Mouse (Mus musculus) c-Kit-negative CD71-positive TER-119-positive erythroid progenitor cells, embryonic 14.5 days (primary cell): ENCODE measurements around the gene Rad51b.

Experiments
- DNase-seq: peaks from one replicate; pipeline ENCODE4 v3.0.0-alpha.2; 2013; ENCODE audit warnings: low read depth, low spot score

Rad51b gene

GRCm38 (mm10) chr12:79731905-79732304 is 434.8 kb downstream of the Rad51b start:
- DNase-seq, result no peak

GRCm38 (mm10) chr12:79732355-79733115 is 435.5 kb downstream of the Rad51b start:
- no peak for DNase-seq

DNA sequence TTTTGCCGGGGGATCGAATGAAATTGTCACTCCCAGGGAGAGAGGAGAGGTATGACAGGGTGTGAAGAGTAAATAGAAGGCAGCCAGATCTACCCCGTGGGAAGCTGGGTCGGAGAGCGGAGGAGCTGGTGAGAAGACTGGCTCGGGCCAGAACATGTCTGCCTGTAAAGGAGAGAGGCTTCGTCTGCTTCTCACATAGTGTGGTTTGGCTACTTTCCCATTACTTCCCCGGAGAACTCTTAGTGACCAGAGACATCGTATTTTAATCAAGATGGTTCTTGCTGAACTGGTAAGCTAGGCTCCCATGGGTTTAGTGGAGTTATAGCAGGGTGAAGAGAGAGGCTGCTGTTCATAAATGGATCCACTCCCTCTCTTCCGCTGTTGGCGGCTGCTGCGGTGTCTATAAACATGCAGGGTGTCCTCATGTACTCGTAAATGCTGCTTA is 438.3 kb downstream of the Rad51b start:
- DNase-seq, result no peak

DNA sequence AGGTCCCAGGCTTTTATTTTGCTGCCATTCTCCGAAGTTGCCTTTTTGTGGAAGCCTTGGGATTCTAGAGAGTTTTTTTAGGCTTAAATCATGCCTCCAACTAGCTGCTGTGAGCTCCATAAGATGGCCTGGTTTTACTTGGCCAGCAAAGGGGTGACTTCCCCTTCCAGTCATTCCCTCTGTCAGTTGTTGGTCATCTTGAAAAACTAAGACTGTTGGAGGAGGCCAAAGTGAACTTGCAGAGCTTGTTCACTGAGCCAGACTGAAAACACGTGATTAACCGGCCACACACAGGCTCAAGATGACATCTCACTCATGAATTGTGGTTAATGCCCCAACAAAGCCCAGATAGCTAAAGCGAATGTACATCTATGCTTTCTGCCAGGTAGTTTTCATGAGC is 438.8 kb downstream of the Rad51b start:
- DNase-seq, result no peak

GRCm38 (mm10) chr12:79738700-79739099 is 441.6 kb downstream of the Rad51b start:
- no peak for DNase-seq

DNA sequence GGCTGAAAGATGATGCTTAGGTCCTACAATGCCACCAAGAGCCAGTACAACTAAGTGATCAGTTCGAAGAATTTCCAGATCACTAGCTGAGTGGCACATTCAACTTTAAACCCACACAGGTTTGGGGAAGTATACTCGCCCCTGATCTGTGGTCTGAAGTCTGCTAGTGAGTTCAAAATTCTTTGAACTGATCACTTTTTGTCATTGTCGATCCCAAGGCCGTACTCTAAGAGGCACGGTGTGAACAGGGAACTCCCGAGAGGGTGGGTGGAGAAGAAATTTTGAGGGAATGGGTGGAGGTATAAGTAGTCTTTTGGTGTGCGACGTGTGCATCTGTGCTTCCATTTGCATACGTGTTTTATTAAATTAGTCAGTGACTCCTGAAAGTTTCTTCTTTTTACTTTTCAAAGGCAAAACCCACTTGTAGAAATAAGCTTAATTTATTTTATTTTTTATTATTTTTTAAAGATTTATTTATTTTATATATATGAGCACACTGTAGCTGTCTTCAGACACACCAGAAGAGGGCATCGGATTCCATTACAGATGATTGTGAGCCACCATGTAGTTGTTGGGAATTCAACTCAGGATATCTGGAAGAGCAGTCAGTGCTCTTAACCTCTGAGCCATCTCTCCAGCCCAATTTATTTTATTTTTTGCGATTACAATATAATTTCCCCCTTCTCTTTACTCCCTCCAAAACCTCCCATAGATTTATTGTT is 443.0 kb downstream of the Rad51b start:
- DNase-seq, result no peak

DNA sequence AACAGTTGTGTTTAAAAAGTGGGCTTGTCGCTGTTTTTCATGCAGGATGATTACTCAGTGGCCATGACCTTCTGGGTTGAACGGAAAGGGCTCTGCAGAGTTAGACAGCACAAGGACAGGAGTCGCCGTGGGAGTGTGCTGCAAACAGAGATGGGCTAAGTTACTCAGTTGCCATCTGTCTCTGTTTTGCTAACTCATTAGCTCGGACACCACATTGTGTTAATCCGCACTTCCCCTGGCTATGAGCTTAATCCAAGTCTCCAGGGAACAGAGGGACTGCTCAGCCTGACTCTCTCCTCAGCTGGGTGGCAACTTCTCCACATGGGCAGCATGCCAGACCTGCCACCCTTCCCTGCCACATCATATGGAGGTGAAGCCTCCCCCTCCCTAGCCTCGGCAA is 445.1 kb downstream of the Rad51b start:
- no peak for DNase-seq

GRCm38 (mm10) chr12:79744131-79744530 is 447.0 kb downstream of the Rad51b start:
- no peak for DNase-seq

DNA sequence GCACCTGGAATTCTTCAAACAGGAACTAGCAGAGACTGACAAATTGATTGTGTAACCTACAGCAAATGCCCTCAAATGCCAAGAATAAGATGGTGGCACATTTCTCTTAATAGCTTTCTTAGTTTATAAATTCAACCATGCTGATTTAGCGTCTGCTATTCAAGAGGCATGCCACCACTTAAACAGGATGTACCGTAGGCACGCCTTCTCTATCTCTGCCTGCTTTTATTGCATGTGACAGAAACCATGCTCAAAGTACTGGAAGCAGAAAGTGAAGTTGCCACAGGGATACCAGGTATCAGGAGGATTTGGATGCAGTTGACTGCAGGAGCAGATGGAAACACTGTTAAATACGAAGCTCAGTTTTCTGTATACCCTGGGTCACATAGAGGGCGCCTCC is 448.1 kb downstream of the Rad51b start:
- DNase-seq, result no peak

DNA sequence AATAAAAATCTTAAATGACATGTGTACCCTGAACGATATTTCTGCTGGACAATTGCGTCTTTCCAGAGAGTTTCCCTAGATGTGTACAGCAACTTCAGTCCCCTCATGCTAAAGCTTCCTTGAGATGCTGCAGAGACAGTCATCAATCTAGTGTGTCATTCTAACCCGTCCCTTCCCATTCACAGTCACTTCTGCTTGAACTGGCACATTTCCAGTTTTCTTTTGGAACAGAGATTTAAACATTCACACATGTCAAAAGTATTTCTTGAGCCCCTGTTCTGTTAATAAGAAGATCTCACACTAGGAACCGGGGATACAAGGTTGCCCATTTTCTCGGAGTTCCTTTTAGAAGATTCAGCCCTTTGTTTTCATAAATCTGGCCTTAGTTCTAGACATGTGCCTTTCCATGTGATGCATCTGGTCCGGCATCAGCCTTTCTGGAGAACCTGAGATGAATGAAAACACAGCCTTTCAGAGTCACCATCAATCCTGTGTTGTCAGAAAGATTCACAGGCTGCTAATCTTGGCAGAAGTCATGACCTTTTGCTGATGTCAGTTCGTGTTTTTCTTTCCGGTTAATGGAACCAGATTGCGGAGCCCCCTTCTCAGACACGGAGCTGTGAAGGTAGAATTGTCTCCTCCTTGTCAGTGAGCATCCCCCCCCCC is 448.9 kb downstream of the Rad51b start:
- no peak for DNase-seq

- DNase-seq, result no peak
Measured at GRCm38 (mm10) chr12:79747541-79747940, 450.5 kb downstream of the Rad51b start.

DNA sequence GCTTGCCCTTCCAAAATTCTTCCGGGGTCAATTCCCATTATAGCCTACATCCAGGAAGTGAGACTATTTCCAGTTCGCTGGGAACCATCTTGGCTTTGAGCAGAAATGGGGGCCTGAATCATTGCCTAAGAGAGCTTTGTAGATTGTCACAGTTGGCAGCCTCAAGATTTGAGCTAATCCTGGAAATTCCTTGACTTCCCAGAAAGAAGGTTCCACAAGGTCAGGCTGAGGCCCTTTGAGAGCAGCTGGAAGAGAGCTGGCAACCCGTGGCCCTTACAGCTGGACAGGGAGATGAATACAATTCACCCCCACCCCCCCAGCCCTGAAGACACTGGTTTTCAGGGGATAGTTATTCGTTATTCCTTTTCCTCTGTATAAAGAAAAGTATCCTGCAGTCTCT is 451.8 kb downstream of the Rad51b start:
- no peak for DNase-seq

DNA sequence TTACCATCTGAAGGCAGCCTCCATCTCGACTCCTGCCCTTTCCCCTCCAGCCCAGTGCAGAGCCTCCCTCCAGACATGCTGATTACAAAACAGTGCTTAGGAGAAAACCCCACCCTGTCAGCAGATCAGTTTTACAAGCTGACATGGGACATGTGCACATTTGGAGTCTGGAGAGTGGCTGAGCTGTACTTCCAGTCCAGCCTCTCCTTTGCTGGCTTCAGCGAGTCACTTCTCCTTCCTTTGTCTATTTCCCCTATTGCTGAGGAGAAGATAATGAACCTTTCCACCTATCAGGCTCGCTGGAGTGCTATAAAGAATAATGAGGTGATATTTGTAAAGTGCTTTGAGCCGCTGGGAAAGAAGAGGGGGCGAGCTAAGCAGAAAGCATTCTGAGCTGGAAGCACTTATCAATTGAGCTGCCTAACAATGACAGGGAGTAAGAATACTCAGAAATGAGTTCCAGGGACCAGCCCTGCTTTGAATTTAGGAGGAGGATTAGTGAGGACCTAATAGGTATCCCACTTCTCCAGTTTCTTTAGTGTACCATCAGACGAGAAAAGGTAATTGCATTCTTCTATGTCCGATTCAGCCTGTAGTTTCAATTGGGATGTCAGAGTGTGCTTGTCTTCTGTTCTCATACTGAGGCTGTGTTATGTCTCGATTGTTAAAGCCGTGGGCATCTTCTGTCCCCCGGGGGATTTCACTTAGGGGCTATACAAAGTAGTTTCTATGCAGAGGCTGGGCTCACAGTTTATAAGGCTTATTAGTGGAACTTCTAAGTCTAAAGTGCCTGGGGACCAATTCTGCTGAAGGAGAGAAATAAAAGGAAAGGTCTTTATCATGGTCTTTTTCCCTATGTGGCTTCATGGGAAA is 453.4 kb downstream of the Rad51b start:
- DNase-seq, result no peak

DNA sequence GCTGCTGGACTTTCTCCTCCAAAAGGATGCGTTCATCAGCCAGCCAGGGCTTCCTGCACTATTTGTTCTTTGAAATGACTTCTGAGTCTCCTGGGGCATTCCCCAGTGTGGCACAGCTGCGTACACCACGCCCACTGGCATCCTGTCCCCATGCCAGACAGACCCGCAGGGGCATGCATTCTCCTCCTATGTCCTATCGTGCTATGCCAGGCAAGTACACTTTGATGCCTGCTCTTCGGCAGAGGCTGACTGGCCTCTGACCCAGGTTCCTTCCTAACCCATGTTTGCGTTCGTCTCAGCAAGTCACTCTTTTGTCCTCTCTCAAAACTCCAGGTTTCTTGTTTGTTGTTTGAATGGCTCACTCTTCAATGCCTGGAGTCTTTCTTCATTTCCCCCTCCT is 454.7 kb downstream of the Rad51b start:
- no peak for DNase-seq

GRCm38 (mm10) chr12:79752189-79752588 is 455.1 kb downstream of the Rad51b start:
- no peak for DNase-seq

DNA sequence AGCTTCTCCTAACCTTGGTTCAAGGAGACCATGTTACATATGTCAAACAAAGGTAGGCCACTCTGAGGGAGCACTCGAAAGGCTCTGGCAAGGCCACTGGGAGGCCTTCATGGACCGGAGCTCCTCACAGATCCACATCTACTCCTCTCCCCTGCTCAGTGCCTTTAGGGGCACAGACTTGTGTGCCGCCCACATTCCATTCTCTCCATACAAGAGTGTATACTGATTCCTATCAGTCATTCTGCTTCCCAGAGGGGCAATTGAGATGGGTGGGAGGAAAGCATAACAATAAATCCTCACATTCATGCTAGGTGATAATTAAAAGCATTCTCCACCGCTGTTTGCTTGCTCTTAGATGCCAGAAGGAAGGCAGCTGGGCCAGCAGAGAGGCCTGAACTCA is 458.5 kb downstream of the Rad51b start:
- no peak for DNase-seq

DNA sequence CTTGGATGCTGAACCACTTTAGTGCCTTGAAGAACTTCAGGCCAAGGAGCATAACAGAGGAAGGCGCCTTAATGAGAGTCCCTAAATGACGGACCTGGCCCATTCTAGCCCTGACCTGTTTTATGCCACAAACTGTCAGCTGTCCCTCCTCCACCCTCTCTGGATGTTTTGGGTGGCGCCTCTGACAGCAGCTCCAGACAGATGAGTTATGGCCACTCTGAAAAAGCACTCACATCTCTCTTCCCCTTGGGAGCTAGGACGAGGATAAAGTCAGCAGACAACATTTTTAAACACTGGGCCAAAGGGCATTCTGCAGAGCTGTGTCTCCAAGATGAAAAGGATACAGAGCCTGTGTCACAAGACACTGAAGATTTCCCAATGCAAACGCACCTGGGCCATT is 459.3 kb downstream of the Rad51b start:
- DNase-seq, result no peak

- no peak for DNase-seq
Measured at GRCm38 (mm10) chr12:79757775-79758174, 460.7 kb downstream of the Rad51b start.

GRCm38 (mm10) chr12:79759180-79759902 is 462.3 kb downstream of the Rad51b start:
- no peak for DNase-seq

DNA sequence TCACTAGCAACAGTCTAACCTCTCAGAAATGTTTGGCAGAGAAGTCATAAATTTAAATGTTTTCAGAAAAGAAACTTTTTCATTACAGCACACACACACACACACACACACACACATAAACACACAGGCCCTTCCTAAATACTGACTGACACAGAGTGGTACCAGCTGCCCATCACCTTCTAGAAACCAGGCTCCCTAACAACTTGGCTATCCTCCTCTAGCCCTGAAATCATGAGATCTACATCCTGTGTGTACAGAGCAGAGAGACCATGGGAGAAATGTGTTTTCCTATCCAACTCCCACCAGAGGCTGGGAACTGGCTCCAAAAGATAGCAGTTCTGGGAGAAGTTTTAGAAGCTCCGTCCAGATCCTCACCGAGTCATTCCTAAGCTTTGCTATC is 464.1 kb downstream of the Rad51b start:
- DNase-seq, result no peak

- DNase-seq, result no peak
Measured at GRCm38 (mm10) chr12:79762087-79762486, 465.0 kb downstream of the Rad51b start.
